7 mouse cellular contexts compared by ENCODE assay signal in the genomic region with DNA sequence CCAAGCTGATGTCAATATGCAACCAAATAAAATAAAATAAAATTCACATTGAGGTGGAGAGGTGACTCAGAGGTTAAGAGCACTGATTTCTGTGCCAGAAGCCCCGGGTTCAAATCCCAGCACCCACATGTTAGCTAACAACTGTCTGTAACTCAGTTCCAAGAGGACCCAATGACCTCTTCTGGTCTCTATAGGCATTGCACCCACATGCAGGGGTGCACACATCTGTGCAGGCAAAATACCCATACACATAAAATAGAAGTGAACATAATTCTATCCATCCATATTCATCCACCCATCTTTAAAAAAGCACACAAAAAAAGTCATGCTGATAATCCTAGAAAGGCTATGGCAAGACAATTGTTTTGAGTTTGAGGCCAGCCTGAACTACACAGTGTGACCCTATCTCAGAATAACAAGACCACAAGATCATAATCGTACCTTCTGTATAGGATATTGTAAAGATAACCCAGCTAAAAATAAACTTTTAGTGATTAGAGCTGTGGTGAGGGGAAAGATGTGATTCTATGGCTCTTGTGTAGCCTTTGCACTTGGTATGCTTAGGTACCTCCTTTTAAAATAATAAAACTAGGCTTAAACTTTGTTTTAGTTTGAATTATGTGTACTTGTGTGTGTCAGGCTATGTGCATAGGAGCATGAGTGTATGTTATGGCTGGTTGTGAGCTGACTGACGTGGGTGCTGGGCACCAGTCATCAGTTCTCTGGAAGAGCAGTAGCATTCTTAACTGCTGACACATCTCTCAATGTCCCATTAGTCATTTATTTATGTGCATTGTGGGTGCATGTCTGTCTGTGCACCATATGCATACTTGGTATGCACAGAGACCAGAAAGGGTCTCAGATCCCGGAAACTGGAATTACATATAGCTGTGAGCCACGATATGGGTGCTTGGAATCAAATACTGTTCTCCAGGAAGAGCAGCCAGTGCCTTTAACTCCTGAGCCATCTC. TPM values are rescaled to one million over a fixed set of nuclear protein-coding genes. Genes with fewer than 3 reads are reported as not detected.
DNase-seq lines count a peak whose midpoint lies in the region; ATAC-seq and TF ChIP-seq lines count a peak whose summit lies in the region.

No protein-coding gene starts in this region.

- no peaks in the 10 kb centered on the region for H3K9me3 ChIP-seq in kidney, embryonic 16.5 days (ENCODE audit: low read length)
- no peaks in the 10 kb centered on the region for H3K9me3 ChIP-seq in hindbrain, embryonic 13.5 days
- H3K9me3 ChIP-seq in midbrain, embryonic 15.5 days: no peaks in the 10 kb centered on the region

- CTCF ChIA-PET in Patski (lab: Charles Lee): interaction anchor here (0.9 kb wide), 1 partner anchor 12 kb away, joined by 3 read pairs; no protein-coding TSS in a partner anchor

- no peak overlapping the region for H3K9ac ChIP-seq in kidney, embryonic 16.5 days (replicated peaks; ENCODE audit: low read length)
- peak overlapping the region; percentile 53; the same call in 1 of the 2 replicates for H3K9ac ChIP-seq in hindbrain, embryonic 13.5 days
- H3K9ac ChIP-seq in midbrain, embryonic 15.5 days: no peak overlapping the region

- TF ChIP-seq CTCF in Patski (IDR thresholded peaks at IDR 0.05): peak; percentile 44

- in situ Hi-C loops in Patski (cut with MboI; ENCODE audit: low pct_unique_long_range_greater_than_20kb): loop anchor here (10.0 kb wide), 1 partner anchor 147 kb away; a partner anchor contains a TSS

- WGBS in kidney, embryonic 16.5 days: 82% methylated on average over 5 of the region's 5 CpGs
- 81% methylated on average over 5 of the region's 5 CpGs for WGBS in hindbrain, embryonic 13.5 days
- 89% methylated on average over 5 of the region's 5 CpGs for WGBS in midbrain, embryonic 15.5 days

- DNase-seq in kidney, adult 11 months: no peak
- no peak for DNase-seq in Patski (ENCODE audit: low read depth, low spot score)
- no peak for DNase-seq in right cerebral cortex, adult 18-20 months

- H3K4me1 ChIP-seq in kidney, embryonic 16.5 days (ENCODE audit: insufficient read depth, low read length): peaks cover 15% of the 10 kb centered on the region
- peaks cover 21% of the 10 kb centered on the region for H3K4me1 ChIP-seq in hindbrain, embryonic 13.5 days (replicated peaks)
- H3K4me1 ChIP-seq in midbrain, embryonic 15.5 days: peaks cover 25% of the 10 kb centered on the region

- H3K4me2 ChIP-seq in kidney, embryonic 16.5 days (replicated peaks; ENCODE audit: low read depth, low read length): peak overlapping the region; percentile 66
- H3K4me2 ChIP-seq in hindbrain, embryonic 13.5 days: peak overlapping the region; percentile 55
- H3K4me2 ChIP-seq in midbrain, embryonic 15.5 days: peak overlapping the region; percentile 54; the same call in 1 of the 2 replicates

- H3K36me3 ChIP-seq in kidney, embryonic 16.5 days (ENCODE audit: insufficient read depth, low read length): no peaks in the 10 kb centered on the region; the same call in 1 of the 2 replicates
- peaks cover 7% of the 10 kb centered on the region for H3K36me3 ChIP-seq in hindbrain, embryonic 13.5 days
- H3K36me3 ChIP-seq in midbrain, embryonic 15.5 days (replicated peaks): no peaks in the 10 kb centered on the region

- H3K27ac ChIP-seq in kidney, embryonic 16.5 days (ENCODE audit: low read length): no peak overlapping the region
- H3K27ac ChIP-seq in hindbrain, embryonic 13.5 days: peak overlapping the region; percentile 52
- 0 out of 2 replicates have a peak overlapping the region, but pooled peaks have one; percentile 30 for H3K27ac ChIP-seq in midbrain, embryonic 15.5 days

- POLR2A ChIA-PET in Patski (lab: Charles Lee): interaction anchor here (0.5 to 0.7 kb wide), 4 partner anchors 38 to 99 kb away, joined by 3 to 8 read pairs (median 4); no protein-coding TSS in a partner anchor

- H3K4me3 ChIP-seq in kidney, embryonic 16.5 days (ENCODE audit: low read length): peak overlapping the region; percentile 45; the same call in 1 of the 2 replicates
- H3K4me3 ChIP-seq in hindbrain, embryonic 13.5 days: no peak overlapping the region
- H3K4me3 ChIP-seq in midbrain, embryonic 15.5 days: no peak overlapping the region

- no peaks in the 10 kb centered on the region for H3K27me3 ChIP-seq in kidney, embryonic 16.5 days (ENCODE audit: insufficient read depth, low read length)
- H3K27me3 ChIP-seq in Patski: no peaks in the 10 kb centered on the region
- no peaks in the 10 kb centered on the region for H3K27me3 ChIP-seq in hindbrain, embryonic 13.5 days
- H3K27me3 ChIP-seq in midbrain, embryonic 15.5 days (replicated peaks): no peaks in the 10 kb centered on the region

- no peak for ATAC-seq in kidney, embryonic 16.5 days (ENCODE audit: low FRiP score, low TSS enrichment)
- peak; percentile 17 for ATAC-seq in Patski
- ATAC-seq in hindbrain, embryonic 13.5 days (ENCODE audit: low FRiP score): no peak
- ATAC-seq in midbrain, embryonic 15.5 days (replicated peaks): no peak
- no peak for ATAC-seq in frontal cortex, adult (ENCODE audit: low TSS enrichment)

RNA-seq across cellular contexts. Expression of a gene that starts 3.1 kb away (rescaled TPM):
- 96.5 and 97.2 TPM in 2 replicates for polyA plus RNA-seq in kidney, embryonic 16.5 days (2015; fragmentation: Nextera tagmentation; extraction: Ambion mirVana)
- polyA plus RNA-seq in Patski (2021): 123 TPM
- polyA plus RNA-seq in hindbrain, embryonic 13.5 days (2015; fragmentation: Nextera tagmentation; extraction: Ambion mirVana): 72.0 and 73.4 TPM in 2 replicates
- polyA plus RNA-seq in midbrain, embryonic 15.5 days (2015; fragmentation: Nextera tagmentation; extraction: Ambion mirVana): 68.2 and 68.6 TPM in 2 replicates

RNA-seq across cellular contexts. Expression of a gene that starts 38.8 kb away (rescaled TPM):
- not detected in 2 replicates for polyA plus RNA-seq in kidney, embryonic 16.5 days (2015; fragmentation: Nextera tagmentation; extraction: Ambion mirVana)
- not detected for polyA plus RNA-seq in Patski (2021)
- polyA plus RNA-seq in hindbrain, embryonic 13.5 days (2015; fragmentation: Nextera tagmentation; extraction: Ambion mirVana): 15.1 and 19.0 TPM in 2 replicates
- polyA plus RNA-seq in midbrain, embryonic 15.5 days (2015; fragmentation: Nextera tagmentation; extraction: Ambion mirVana): 25.1 and 25.8 TPM in 2 replicates

Comparison
In these comparisons a context has a peak if more than half of its experiments do, and no peak if none do; other contexts are left out.
1. RNA of a gene that starts 38.8 kb away (polyA plus RNA-seq): 25.1 to 25.8 TPM in midbrain, embryonic 15.5 days and 15.1 to 19.0 TPM in hindbrain, embryonic 13.5 days; not detected in kidney, embryonic 16.5 days and not detected in Patski (single experiment); every median in the first group is over 10 times any median in the second.
2. Peak in every context shown above with its lines, with median percentiles within 50 percentile points of each other: H3K4me2 ChIP-seq.